Mouse (Mus musculus) liver, adult 2 months (tissue): ENCODE data around the gene Gale.

Source experiments
- CTCF ChIP-seq: fragments of 200-500 bp; IDR thresholded peaks from 2 replicates; pipeline ENCODE4 v1.5.1; 2011; ENCODE audit warnings: low read depth, low read length, control low read depth
- POLR2A ChIP-seq: fragments of 200-500 bp; IDR thresholded peaks from 2 replicates; pipeline ENCODE4 v1.6.1; 2011; ENCODE audit warnings: low read length, control low read depth; ENCODE audit not compliant: insufficient read depth; ENCODE audit errors: extremely low read depth

- TF ChIP-seq CTCF: no peak
- TF ChIP-seq POLR2A: no peak
Observed at GRCm38 (mm10) chr4:135981524-135982063, 18.1 kb downstream of the Gale start.
